Mouse (Mus musculus) spleen, embryonic (tissue): ENCODE results near the gene Ngfr.

ENCODE experiments used
- CTCF ChIA-PET: fragments of 350-600 bp; sonication (Branson Sonifier 250); formaldehyde crosslinking; loops from one replicate; lab custom pipeline; 2022; lab: Charles Lee

Ngfr gene

GRCm38 (mm10) chr11:95567936-95568715 is 19.4 kb downstream of the Ngfr start:
- CTCF ChIA-PET, result no interaction called here

DNA sequence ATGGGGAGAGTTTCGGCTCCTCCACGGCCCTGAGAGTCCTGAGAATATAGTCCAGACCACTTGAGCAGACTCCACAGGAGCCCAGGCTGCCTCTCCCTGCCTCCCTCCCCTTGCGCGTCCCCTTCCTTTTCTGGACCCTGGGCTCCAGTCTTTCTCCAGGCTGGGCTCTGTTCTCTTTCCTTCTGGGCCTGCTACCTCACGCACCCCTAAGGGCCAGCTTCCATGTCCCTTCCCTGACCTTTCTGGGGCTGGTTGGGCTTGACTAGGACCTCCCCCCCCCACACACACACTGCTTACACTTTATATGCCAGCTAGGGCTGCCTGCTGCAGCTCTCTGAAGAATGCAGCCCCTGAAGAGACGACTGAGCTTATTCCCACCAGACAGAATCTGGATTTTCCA is 20.2 kb downstream of the Ngfr start:
- CTCF ChIA-PET, result no interaction called here

DNA sequence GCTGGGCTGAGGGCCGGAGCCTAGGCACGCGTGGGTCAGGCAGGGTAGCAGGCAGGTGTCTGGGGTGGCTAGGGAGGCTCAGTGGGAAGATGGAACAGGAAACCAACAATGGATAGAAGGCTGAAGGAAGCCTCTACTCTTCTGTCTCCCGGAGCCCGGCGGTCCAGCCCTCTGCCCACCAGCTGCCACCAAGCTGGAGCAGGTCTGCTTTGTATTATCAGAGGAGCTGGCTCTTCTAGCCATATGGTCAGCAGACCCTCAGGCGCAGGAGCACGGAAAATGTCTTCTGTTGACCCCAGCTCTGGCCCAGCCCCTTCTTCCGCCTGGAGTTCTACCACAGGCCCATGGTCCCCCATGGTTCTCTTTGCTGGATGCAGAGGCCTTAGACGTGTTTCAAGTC is 22.2 kb downstream of the Ngfr start:
- CTCF ChIA-PET, result no interaction called here

DNA sequence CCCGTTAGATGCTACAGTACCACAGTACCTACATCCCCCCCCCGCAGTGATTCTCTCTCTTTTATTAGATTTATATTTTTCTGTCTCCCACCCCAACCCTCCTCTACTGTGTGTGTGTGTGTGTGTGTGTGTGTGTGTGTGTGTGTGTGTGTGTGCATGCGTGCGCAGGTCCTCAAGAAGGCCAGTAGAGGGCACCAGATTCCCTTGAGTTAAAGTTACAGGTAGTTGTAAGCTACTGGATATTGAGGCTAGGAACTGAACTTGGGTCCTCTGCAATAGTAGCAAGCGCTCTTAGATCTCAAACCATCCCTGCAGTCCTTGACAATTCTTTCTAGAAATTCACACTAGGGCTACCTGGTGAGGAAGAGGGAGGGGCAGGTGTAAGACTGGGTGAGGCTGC is 23.7 kb downstream of the Ngfr start:
- CTCF ChIA-PET, result interaction anchor here (0.6 kb wide), 1 partner anchor 56 kb away, joined by 3 read pairs; no protein-coding TSS in a partner anchor

- CTCF ChIA-PET, result interaction anchor here (0.7 kb wide), 1 partner anchor 83 kb away, joined by 3 read pairs; no protein-coding TSS in a partner anchor
Observed at GRCm38 (mm10) chr11:95560773-95561172, 26.8 kb downstream of the Ngfr start.

- CTCF ChIA-PET, result no interaction called here
Observed at GRCm38 (mm10) chr11:95559761-95560160, 27.8 kb downstream of the Ngfr start.

DNA sequence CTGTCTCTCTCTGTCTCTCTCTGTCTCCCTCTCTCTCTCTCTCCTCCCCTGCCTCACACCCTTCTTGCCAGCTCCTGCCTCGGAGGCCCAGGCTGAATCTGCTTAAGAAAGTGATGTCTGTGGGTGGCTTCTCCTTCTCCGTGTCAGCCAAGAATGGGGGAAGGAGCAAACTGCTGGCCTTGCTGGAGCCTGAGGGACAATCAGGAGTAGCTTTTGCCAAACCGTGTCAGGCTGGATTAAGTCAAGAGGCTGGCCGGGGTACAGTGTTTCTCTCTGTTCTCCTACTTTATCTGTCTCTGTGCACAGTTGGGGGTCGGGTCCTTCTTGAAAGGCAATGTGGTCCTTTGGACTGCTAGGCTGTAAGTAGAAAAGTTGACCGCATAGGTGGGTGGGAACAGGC is 29.8 kb downstream of the Ngfr start:
- CTCF ChIA-PET, result interaction anchor here (0.6 kb wide), 1 partner anchor 108 kb away, joined by 3 read pairs; no protein-coding TSS in a partner anchor

- CTCF ChIA-PET, result no interaction called here
Observed at GRCm38 (mm10) chr11:95557032-95557431, 30.5 kb downstream of the Ngfr start.

GRCm38 (mm10) chr11:95555279-95555678 is 32.3 kb downstream of the Ngfr start:
- CTCF ChIA-PET, result no interaction called here

GRCm38 (mm10) chr11:95550301-95551021 is 37.1 kb downstream of the Ngfr start:
- CTCF ChIA-PET, result interaction anchor here (0.6 kb wide), 1 partner anchor 1471 kb away, joined by 3 read pairs; no protein-coding TSS in a partner anchor

GRCm38 (mm10) chr11:95546021-95546782 is 41.3 kb downstream of the Ngfr start:
- CTCF ChIA-PET, result interaction anchor here (0.7 kb wide), 1 partner anchor 40 kb away, joined by 4 read pairs; no protein-coding TSS in a partner anchor

GRCm38 (mm10) chr11:95544546-95545327 is 42.8 kb downstream of the Ngfr start:
- CTCF ChIA-PET, result no interaction called here

- CTCF ChIA-PET, result no interaction called here
Observed at GRCm38 (mm10) chr11:95540637-95541385, 46.7 kb downstream of the Ngfr start.

- CTCF ChIA-PET, result interaction anchor here (0.5 kb wide), 1 partner anchor 199 kb away, joined by 3 read pairs; no protein-coding TSS in a partner anchor
Observed at GRCm38 (mm10) chr11:95538378-95539104, 49.0 kb downstream of the Ngfr start.

GRCm38 (mm10) chr11:95533484-95534160 is 53.9 kb downstream of the Ngfr start:
- CTCF ChIA-PET, result no interaction called here

GRCm38 (mm10) chr11:95532353-95533072 is 55.0 kb downstream of the Ngfr start:
- CTCF ChIA-PET, result no interaction called here

- CTCF ChIA-PET, result no interaction called here
Observed at GRCm38 (mm10) chr11:95528231-95528630, 59.3 kb downstream of the Ngfr start.

DNA sequence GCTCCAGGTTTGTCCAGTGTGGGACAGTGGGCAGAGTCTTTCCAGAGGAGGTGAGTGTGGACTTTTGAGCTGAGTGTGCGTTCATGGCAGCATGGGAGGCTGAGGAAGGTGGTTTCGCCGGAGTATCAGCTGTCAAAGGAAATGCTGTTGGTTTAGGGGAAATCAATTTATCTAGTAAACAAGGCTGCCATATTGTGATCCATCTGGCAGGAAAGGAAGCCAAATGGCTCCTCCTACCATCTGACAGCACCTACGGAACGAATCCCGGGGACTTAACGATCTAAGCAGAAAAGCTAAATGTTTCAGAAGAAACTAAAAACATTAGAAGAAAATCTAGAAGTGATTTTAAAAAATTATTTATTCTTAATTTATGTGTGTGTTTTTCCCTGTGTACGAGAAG is 60.2 kb downstream of the Ngfr start:
- CTCF ChIA-PET, result interaction anchor here (0.6 kb wide), 1 partner anchor 117 kb away, joined by 4 read pairs; no protein-coding TSS in a partner anchor
